Mouse (Mus musculus) right cerebral cortex, postnatal 25 days (tissue): ENCODE data around the gene Camk1g.

Source experiments
- DNase-seq: peaks from one replicate; pipeline ENCODE4 v3.0.0; 2022

The Camk1g gene

GRCm38 (mm10) chr1:193369091-193369490, 1.0 kb downstream of the Camk1g start:
- no peak for DNase-seq

- DNase-seq: peak; percentile 84
Observed at GRCm38 (mm10) chr1:193368055-193368454, 2.0 kb downstream of the Camk1g start.

GRCm38 (mm10) chr1:193363801-193364231, 6.3 kb downstream of the Camk1g start:
- DNase-seq: peak; percentile 60

GRCm38 (mm10) chr1:193362078-193362477, 8.0 kb downstream of the Camk1g start:
- no peak for DNase-seq

GRCm38 (mm10) chr1:193361181-193361580, 8.9 kb downstream of the Camk1g start:
- no peak for DNase-seq

GRCm38 (mm10) chr1:193359199-193359598, 10.9 kb downstream of the Camk1g start:
- no peak for DNase-seq

GRCm38 (mm10) chr1:193351583-193351982, 18.5 kb downstream of the Camk1g start:
- DNase-seq: no peak

GRCm38 (mm10) chr1:193350546-193350801, 19.6 kb downstream of the Camk1g start:
- peak; percentile 77 for DNase-seq

- no peak for DNase-seq
Observed at GRCm38 (mm10) chr1:193349702-193350545, 20.2 kb downstream of the Camk1g start.

- no peak for DNase-seq
Observed at GRCm38 (mm10) chr1:193348261-193348962, 21.7 kb downstream of the Camk1g start.

GRCm38 (mm10) chr1:193346908-193347307, 23.2 kb downstream of the Camk1g start:
- DNase-seq: no peak

GRCm38 (mm10) chr1:193344976-193345375, 25.1 kb downstream of the Camk1g start:
- DNase-seq: no peak

GRCm38 (mm10) chr1:193343853-193344252, 26.2 kb downstream of the Camk1g start:
- no peak for DNase-seq

- DNase-seq: no peak
Observed at GRCm38 (mm10) chr1:193342198-193342946, 27.7 kb downstream of the Camk1g start.

- DNase-seq: peak; percentile 77
Observed at GRCm38 (mm10) chr1:193338363-193338995, 31.6 kb downstream of the Camk1g start.

- no peak for DNase-seq
Observed at GRCm38 (mm10) chr1:193337787-193338310, 32.2 kb downstream of the Camk1g start.

GRCm38 (mm10) chr1:193337018-193337321, 33.1 kb downstream of the Camk1g start:
- no peak for DNase-seq

- DNase-seq: no peak
Observed at GRCm38 (mm10) chr1:193336122-193337017, 33.7 kb downstream of the Camk1g start.

- no peak for DNase-seq
Observed at GRCm38 (mm10) chr1:193334546-193334945, 35.6 kb downstream of the Camk1g start.

GRCm38 (mm10) chr1:193333776-193334175, 36.3 kb downstream of the Camk1g start:
- no peak for DNase-seq

GRCm38 (mm10) chr1:193332671-193333070, 37.4 kb downstream of the Camk1g start:
- DNase-seq: no peak

- no peak for DNase-seq
Observed at GRCm38 (mm10) chr1:193332018-193332417, 38.1 kb downstream of the Camk1g start.
